Mouse (Mus musculus): ENCODE results near the gene Midn.

Gene Midn

DNA sequence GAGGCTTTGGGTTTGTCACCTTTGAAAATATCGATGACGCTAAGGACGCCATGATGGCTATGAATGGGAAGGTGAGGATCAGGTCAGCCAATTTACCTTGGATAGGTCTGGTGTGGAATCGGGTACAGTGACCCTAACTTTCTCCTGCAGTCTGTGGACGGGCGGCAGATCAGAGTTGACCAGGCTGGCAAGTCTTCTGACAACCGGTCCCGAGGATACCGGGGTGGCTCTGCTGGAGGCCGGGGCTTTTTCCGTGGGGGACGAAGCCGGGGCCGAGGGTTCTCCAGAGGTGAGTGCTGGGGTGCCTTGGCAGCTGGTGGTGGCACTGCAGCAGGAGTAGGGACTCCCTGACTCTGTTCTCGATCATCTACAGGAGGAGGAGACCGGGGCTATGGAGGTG, 22.0 kb downstream of the Midn start:
- no peak for DNase-seq (ENCODE audit: extremely low spot score, low read depth, low spot score)

- DNase-seq (ENCODE audit: extremely low spot score, low read depth, low spot score), result no peak
Observed at GRCm38 (mm10) chr10:80170601-80171021, 22.5 kb downstream of the Midn start.

DNA sequence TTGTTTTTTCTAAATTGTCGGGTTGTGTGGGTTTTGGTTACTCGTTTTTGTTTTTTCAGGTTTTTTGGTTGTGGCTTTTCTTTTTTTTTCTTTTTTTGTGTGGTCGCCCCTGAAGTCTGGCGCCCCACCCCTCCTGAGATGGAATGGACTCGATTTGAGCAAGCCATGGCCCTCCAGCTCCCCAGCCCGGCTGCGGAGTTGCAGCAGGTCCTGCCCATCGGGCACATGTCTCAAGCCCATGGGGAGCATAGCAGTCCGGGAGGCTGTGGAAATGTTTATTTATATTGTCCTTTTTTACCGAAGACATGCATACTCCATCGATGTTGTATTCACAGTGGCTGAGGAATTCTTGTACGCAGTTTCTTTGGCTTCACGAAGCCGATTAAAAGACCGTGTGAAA, 23.2 kb downstream of the Midn start:
- no peak for DNase-seq (ENCODE audit: extremely low spot score, low read depth, low spot score)

DNA sequence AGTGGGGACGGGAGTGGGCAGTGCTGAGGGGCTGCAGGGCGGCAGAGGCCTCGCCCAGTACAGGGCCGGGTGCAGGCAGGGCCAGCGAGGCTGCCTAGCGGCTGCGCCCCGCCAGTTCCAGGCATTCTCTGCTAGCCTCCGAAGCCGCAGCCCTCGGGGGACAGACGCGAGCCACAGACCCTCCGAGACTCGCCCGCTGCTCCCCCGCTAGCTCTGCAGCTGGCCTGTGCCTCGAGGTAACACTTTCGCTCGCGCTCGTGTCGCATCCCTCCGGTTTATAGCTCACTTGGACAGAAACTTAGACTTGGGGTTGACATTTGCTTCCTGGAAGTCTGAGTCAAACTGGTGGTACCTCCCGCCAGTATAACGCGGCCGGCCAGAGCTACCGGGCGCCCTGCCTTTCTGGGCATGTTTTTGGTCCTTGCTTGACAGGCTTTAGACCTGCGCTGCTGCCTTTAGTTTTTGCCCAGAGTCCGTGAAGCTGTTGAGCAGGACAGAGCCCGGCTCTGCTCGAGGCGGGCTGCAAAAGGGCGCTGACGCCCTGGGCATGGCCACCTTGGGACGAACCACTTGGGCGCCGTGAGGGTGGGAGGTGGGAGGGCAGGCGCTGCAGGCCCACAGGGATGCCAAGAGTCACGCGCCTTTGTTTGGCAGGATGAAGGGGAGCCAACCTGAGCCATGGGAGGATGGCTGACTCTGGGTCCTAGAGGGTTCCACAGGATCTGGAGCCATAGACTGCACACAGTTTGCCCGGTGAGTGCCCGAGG, 23.9 kb downstream of the Midn start:
- no peak for DNase-seq (ENCODE audit: extremely low spot score, low read depth, low spot score)

- no peak for DNase-seq (ENCODE audit: extremely low spot score, low read depth, low spot score)
Observed at GRCm38 (mm10) chr10:80172527-80173292, 24.6 kb downstream of the Midn start, which contains the start of gene 1600002K03Rik. TSS of gene 1600002K03Rik (plus strand) at chr10:80172944.

DNA sequence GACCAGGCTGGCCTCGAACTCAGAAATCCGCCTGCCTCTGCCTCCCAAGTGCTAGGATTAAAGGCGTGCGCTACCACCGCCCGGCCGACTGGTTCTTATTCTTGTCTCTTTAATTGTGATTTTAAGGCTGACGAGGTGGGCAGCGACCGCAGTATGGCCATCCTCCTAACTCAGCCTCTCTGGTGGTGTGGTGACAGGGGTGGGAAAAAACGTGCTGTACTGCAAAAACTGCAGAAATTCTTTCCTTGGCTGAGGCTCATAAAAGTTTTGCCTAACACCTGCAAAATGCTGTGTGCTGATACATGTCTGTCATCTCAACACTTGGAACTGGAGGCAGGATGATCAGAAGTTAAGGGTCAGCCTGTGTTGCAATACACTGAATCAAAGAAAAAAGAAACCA, 25.3 kb downstream of the Midn start:
- DNase-seq (ENCODE audit: extremely low spot score, low read depth, low spot score), result no peak

DNA sequence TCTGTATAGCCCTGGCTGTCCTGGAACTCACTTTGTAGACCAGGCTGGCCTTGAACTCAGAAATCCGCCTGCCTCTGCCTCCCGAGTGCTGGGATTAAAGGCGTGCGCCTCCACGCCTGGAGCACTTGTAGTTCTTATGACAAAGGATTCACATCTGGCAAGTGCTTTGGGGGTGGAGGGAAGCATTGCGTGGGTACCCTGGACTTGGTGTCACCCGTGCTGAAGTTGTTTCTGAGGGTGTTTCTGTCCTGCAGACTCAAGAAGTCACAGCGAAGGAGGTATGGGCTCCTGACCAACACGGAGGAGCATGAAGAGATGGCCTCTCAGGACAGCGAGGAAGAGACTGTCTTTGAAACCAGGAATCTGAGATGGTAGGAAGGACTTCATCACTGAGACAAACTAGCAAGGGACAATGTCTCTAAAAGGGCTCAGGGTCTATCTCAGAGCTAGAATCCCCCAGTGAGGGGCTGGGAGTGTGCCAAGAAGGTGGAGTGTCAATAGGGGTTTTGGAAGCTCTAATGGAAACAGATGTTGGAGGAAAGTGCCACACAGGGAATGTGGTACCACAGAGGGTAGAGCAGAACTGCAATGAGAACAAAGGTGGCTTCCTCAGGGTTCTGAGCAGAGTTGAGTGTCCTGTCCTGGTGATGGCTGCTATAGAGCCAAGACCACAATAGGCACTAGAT, 26.0 kb downstream of the Midn start:
- DNase-seq (ENCODE audit: extremely low spot score, low read depth, low spot score), result no peak

GRCm38 (mm10) chr10:80174705-80175104, 26.6 kb downstream of the Midn start:
- DNase-seq (ENCODE audit: extremely low spot score, low read depth, low spot score), result no peak

GRCm38 (mm10) chr10:80175536-80176269, 27.6 kb downstream of the Midn start:
- DNase-seq (ENCODE audit: extremely low spot score, low read depth, low spot score), result no peak

DNA sequence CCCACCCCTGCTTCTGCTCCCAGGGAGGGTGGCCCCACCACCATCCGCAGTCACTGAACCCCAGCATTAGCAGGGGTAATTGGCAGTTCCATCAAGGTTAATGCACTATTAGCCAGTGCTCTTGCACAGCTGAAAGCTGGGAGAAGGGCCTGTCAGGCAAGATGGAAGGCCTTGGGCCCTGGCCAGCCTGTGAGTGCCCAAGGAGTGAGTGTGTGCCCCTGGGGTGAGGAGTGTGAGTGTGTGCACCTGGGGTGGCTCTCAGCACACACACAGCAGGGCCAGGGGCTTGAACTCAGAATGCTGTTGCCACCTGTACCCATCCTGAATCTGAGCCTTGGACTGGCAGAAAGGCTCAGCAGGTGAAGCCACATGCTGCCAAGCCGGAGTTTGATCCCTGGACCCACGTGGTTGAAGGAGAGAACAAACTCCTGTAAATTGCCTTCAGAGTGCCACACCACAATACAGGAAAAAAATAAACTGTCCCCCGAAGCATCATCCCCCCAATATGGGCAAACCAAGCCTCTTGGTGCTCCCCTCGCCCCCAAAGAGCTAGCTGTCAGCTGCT, 28.3 kb downstream of the Midn start:
- DNase-seq (ENCODE audit: extremely low spot score, low read depth, low spot score), result no peak

GRCm38 (mm10) chr10:80177441-80178279, 29.6 kb downstream of the Midn start:
- DNase-seq (ENCODE audit: extremely low spot score, low read depth, low spot score), result no peak

- DNase-seq (ENCODE audit: extremely low spot score, low read depth, low spot score), result no peak
Observed at GRCm38 (mm10) chr10:80179068-80180051, 31.3 kb downstream of the Midn start, which contains the start of gene Efna2. TSS of gene Efna2 (plus strand) at chr10:80179482.

DNA sequence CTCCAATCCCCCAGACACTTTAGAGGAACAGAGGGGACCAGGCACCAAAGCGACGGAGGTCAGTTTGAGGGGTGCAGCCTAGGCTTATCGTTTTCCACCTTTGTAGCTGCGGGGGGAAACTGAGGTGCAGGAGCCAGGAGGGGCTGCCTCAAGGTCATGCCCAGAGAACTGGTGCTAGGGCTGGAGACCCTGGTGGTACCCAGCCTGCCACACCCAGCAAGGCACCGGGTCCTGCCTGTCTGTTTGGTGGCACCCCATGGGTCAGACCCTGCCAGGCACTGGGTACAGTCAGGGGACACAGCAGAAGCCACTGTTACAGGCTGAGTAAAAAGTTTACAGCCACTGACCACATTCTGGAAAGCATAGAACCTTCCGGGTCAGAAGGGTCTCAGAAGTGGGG, 32.2 kb downstream of the Midn start:
- DNase-seq (ENCODE audit: extremely low spot score, low read depth, low spot score), result no peak

DNA sequence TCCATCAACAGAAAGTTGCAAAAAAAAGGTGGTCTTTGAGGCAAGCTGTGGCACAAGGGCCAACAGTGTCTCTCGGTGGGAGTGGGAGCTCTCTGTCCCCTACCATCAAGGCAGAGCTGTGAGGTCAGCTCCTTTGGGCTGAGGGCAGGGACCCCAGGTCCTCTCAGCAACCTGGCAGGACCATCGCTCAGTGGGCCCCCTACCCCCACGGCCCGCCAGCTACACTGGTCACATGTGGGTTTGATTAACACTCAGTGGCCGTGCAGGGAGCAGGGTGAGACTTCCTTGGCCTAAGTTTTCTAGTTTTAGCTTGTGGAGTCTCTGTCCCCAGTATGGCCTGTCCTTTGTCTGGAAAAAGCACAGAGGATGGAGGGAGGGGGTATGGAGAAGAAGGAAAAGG, 32.8 kb downstream of the Midn start:
- DNase-seq (ENCODE audit: extremely low spot score, low read depth, low spot score), result no peak

DNA sequence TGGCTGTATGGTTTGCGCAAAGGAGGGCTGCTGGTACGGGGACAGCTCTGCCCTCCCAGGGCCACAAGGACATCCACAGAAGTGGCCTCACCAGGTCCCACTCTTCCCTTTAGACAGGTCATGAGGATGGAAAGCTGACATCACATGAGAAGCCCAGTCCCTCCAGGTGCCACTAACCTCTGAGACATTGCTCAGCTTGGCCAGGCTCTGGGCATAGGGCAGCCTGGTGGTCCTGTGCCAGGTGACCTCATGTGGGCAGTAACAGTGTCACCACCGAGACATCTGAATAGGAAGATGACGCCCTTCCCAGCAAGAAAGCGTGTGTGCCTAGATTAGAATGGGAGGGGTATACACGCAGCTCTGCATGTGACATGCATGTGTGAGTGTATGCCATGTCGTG, 34.5 kb downstream of the Midn start:
- DNase-seq (ENCODE audit: extremely low spot score, low read depth, low spot score), result no peak

DNA sequence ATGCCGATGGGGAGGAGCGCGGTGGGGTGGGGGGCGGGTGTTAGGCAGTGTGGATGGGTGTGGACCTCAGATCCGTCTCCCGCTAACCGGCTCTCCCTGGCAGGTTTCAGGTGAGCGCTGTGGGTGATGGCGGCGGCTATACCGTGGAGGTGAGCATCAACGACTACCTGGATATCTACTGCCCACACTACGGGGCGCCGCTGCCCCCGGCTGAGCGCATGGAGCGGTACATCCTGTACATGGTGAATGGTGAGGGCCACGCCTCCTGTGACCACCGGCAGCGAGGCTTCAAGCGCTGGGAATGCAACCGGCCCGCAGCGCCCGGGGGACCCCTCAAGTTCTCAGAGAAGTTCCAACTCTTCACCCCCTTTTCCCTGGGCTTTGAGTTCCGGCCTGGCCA, 38.6 kb downstream of the Midn start:
- no peak for DNase-seq (ENCODE audit: extremely low spot score, low read depth, low spot score)

DNA sequence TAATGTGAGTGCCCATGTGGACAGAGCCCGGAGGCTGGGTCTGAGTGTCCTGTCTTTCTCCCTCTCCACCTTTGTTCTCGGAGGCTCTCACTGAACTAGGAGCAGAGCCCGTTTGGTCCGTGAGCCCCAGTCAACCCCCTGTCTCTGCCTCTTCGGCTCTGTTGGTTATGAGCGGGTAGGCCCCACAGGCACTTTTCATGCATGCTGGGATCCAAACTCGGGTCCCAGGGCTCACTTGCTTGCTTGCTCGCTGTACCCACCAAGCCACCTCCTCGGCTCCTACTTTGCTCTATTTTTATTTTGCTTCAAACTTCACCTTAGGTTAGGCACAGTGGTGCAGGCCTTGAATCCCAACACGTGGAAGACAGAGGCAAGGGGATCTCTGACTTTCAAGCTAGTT, 39.7 kb downstream of the Midn start:
- DNase-seq (ENCODE audit: extremely low spot score, low read depth, low spot score), result no peak

DNA sequence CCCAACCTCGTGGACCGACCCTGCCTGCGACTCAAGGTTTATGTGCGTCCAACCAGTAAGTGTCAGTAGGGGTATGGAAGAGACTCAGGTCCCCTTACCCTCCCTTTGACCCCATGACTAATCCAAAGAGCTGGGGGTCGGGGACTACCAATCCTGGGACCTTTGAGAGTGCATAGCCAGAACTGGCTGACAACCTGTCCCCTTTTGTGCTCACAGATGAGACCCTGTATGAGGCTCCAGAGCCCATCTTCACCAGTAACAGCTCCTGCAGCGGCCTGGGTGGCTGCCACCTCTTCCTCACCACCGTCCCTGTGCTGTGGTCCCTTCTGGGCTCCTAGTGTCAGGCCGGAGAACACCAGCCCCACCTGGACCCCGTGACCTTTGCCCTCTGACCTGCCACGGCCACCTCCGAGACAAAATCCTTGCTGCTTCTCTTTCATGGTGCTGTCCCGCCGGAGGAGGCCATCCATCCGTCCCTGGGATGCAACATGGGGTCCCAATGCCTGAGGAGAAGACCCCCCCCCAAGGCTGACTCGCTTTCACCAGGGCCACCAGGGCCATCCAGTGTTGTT, 40.5 kb downstream of the Midn start:
- no peak for DNase-seq (ENCODE audit: extremely low spot score, low read depth, low spot score)
